Mouse (Mus musculus) limb, embryonic 15.5 days (tissue): ENCODE measurements at regions not wholly inside any gene's neighbourhood (a gene's known extent, or its start where the extent isn't known, plus 50 kb on each side); places are given as distances from the start of the nearest gene placed in this dataset.

Experiments used
- ATAC-seq: fragments of 200-750 bp; cut with Nextera tagmentation; 2 replicates; pipeline ENCODE4 v1.8.0; 2017; ENCODE audit warnings: low read depth, moderate TSS enrichment; ENCODE audit not compliant: insufficient number of reproducible peaks, low FRiP score, low TSS enrichment
- H3K27ac ChIP-seq: fragments of 300-500 bp; sonication (generic); 2 replicates; pipeline ENCODE4 v1.5.1; 2015; ENCODE audit warnings: moderate library complexity, mild to moderate bottlenecking, inconsistent platforms
- H3K27me3 ChIP-seq: fragments of 300-500 bp; sonication (generic); 2 replicates; pipeline ENCODE4 v1.6.1; 2015; ENCODE audit warnings: inconsistent platforms
- H3K36me3 ChIP-seq: fragments of 300-500 bp; sonication (generic); 2 replicates; pipeline ENCODE4 v1.6.1; 2015; ENCODE audit warnings: inconsistent platforms
- H3K4me1 ChIP-seq: fragments of 300-500 bp; sonication (generic); 2 replicates; pipeline ENCODE4 v1.6.1; 2015; ENCODE audit warnings: inconsistent platforms
- H3K4me2 ChIP-seq: fragments of 300-500 bp; sonication (generic); 2 replicates; pipeline ENCODE4 v1.6.1; 2015; ENCODE audit warnings: mild to moderate bottlenecking, inconsistent platforms
- H3K4me3 ChIP-seq: fragments of 300-500 bp; sonication (generic); 2 replicates; pipeline ENCODE4 v1.5.1; 2015; ENCODE audit warnings: mild to moderate bottlenecking, inconsistent platforms
- H3K9ac ChIP-seq: fragments of 300-500 bp; sonication (generic); 2 replicates; pipeline ENCODE4 v1.6.1; 2015; ENCODE audit warnings: inconsistent platforms
- H3K9me3 ChIP-seq: fragments of 300-500 bp; sonication (generic); 2 replicates; pipeline ENCODE4 v1.6.1; 2016; ENCODE audit warnings: inconsistent platforms
- WGBS: fragments of 180-500 bp; shearing (Covaris S2); methylation state at CpG from one replicate; pipeline ENCODE4 v1.1.7; 2015; 5-methylcytosine and 5-hydroxymethylcytosine counted together

DNA sequence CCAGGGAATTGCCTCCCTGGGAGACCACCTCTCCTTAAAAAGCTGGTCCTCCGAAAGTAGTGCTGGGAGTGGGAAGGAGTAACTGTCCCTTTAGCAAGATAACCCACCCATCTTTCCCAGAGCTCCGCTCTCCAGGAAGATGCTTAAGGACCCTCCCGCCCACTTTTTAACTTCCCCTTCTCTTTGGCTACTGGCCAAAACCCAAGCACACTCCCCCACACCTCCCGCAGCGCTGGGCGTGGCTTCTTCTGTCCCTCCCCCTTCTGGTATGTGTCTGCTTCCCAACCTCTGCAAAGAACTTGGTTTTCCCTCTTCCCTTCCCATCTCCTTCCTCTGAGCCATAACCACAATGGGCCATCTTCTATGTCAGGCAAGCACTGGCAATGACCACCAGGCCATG lies 85.4 kb downstream of the Rpap3 start:
- no peak for ATAC-seq
- H3K9ac ChIP-seq = no peak overlapping the region
- H3K36me3 ChIP-seq = no peaks in the 10 kb centered on the region
- H3K27me3 ChIP-seq = no peaks in the 10 kb centered on the region
- H3K4me2 ChIP-seq = no peak overlapping the region
- no peak overlapping the region for H3K4me3 ChIP-seq
- WGBS = 65% methylated on average over 6 of the region's 6 CpGs
- no peaks in the 10 kb centered on the region for H3K4me1 ChIP-seq
- no peak overlapping the region for H3K27ac ChIP-seq
- no peaks in the 10 kb centered on the region for H3K9me3 ChIP-seq

DNA sequence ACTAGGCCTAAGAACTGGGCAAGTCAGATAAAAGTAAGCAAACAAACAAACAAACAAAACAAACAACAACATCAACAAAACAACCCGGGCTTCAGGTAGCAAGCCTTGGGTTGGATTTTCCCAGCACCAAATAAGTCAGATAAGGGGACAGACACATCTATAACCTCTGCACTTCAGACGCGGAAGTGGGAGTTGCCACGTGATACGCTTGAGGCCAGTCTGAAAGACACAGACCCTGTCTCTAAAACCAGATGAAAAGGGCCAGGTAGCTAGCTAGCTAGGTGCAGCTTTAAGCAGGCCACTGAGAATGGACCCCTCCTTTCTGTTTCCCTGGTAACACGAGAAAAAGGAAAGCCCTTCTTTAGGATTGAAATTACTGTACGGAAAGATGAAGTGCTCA lies 85.9 kb downstream of the Rpap3 start:
- ATAC-seq = no peak
- WGBS = 77% methylated on average over 7 of the region's 7 CpGs
- no peaks in the 10 kb centered on the region for H3K36me3 ChIP-seq

DNA sequence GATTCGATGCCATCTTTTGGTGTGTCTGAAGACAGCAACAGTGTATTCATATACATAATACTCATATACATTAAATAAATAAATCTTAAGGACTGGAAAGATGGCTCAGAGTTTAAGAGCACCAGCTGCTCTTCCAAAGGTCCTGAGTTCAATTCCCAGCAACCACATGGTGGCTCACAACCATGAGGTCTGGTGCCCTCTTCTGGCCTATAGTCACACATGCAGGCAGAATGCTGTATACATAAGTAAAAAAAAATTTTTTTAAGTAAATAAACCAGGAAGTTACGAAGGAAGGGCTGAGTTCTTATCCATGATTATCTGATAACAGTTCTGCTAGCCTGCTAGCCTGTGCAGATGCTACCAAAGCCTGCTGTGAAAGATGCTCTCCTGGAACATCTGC lies 93.3 kb downstream of the Rpap3 start:
- Histone ChIP-seq H3K4me2 (no peak overlapping the region), H3K27ac (no peak overlapping the region), H3K27me3 (no peaks in the 10 kb centered on the region; the same call in 1 of the 2 replicates), H3K9me3 (no peaks in the 10 kb centered on the region), H3K9ac (no peak overlapping the region), H3K36me3 (no peaks in the 10 kb centered on the region), H3K4me3 (no peak overlapping the region), H3K4me1 (no peaks in the 10 kb centered on the region)
- WGBS = 86% methylated on average over 2 of the region's 2 CpGs
- ATAC-seq = no peak

More for the DNA sequence above, 85.9 kb downstream of the Rpap3 start:
- Histone ChIP-seq H3K4me2 (no peak overlapping the region), H3K27me3 (no peaks in the 10 kb centered on the region), H3K27ac (no peak overlapping the region), H3K9ac (no peak overlapping the region), H3K4me1 (no peaks in the 10 kb centered on the region), H3K9me3 (no peaks in the 10 kb centered on the region), H3K4me3 (no peak overlapping the region)

DNA sequence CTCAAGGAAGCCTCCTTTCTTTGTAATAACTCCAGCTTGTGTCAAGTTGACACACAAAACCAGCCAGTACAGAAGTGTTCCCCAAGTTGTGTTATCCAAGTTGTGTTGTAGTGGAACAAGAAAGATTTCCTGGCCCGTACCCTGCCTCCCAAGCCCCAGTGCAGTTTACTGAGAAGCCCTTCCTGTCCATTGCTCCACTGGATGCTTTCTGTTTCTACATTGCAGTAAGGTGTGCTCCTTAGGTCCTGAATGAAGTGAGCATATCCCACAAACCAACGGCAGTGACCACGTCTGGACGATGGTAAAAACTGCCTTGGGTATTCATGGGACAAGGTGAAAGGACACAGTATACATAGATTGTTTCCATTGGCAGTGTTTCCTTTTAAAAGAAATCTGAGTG lies 94.9 kb downstream of the Rpap3 start:
- H3K4me3 ChIP-seq = no peak overlapping the region
- no peak overlapping the region for H3K27ac ChIP-seq
- H3K36me3 ChIP-seq = no peaks in the 10 kb centered on the region
- WGBS = 81% methylated on average over 4 of the region's 4 CpGs
- no peak overlapping the region for H3K4me2 ChIP-seq
- H3K27me3 ChIP-seq = no peaks in the 10 kb centered on the region; the same call in 1 of the 2 replicates
- ATAC-seq = no peak
- no peak overlapping the region for H3K9ac ChIP-seq
- no peaks in the 10 kb centered on the region for H3K9me3 ChIP-seq
- H3K4me1 ChIP-seq = peaks cover 9% of the 10 kb centered on the region

DNA sequence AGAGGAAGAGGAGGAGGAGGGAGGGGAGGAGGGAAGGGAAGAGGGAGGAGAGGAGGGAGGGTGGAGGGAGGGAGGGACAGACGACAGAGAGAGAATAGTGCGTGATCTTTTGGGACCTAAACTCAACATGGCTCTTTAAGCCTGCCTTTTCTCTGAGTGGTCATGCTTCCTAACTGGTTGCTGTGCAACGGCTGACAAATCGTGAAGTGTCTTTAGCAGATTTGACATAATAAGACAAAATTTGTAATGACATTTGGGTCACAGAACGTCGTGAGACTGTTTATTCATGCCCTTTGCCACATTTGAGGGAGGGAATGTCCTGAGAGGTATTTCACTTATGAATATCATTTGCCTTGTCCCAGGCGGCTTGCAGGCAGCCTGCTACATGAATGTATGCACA lies 96.1 kb downstream of the Rpap3 start:
- H3K4me3 ChIP-seq = no peak overlapping the region
- WGBS = 78% methylated on average over 7 of the region's 7 CpGs
- peaks cover 9% of the 10 kb centered on the region for H3K4me1 ChIP-seq
- no peak overlapping the region for H3K9ac ChIP-seq
- no peak for ATAC-seq
- H3K9me3 ChIP-seq = no peaks in the 10 kb centered on the region
- no peak overlapping the region for H3K4me2 ChIP-seq
- no peaks in the 10 kb centered on the region for H3K36me3 ChIP-seq
- H3K27me3 ChIP-seq = no peaks in the 10 kb centered on the region; the same call in 1 of the 2 replicates
- H3K27ac ChIP-seq = no peak overlapping the region

DNA sequence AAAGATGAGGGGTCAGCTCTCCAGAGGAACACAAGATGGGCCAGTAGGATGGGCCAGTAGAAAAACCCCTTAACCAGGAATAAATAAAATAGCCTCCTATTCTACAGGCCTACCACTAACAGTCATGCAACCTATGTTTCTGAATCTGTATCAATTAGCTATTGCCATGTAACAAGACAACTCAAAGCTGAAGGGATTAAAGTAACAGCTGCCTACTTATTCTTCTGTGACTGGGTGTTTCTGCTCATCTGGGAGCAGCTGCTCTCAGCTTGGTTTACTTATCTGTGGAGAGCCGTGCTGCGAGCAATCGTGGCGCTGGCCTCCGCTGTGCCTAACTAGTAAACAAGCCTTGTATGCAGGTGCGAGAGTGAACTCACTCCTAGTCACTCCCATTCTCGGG lies 97.0 kb downstream of the Rpap3 start:
- Histone ChIP-seq H3K9ac (no peak overlapping the region), H3K4me1 (peaks cover 9% of the 10 kb centered on the region), H3K36me3 (no peaks in the 10 kb centered on the region), H3K4me3 (no peak overlapping the region), H3K9me3 (no peaks in the 10 kb centered on the region), H3K4me2 (no peak overlapping the region), H3K27me3 (no peaks in the 10 kb centered on the region; the same call in 1 of the 2 replicates), H3K27ac (no peak overlapping the region)
- WGBS = 83% methylated on average over 7 of the region's 7 CpGs
- ATAC-seq = no peak

DNA sequence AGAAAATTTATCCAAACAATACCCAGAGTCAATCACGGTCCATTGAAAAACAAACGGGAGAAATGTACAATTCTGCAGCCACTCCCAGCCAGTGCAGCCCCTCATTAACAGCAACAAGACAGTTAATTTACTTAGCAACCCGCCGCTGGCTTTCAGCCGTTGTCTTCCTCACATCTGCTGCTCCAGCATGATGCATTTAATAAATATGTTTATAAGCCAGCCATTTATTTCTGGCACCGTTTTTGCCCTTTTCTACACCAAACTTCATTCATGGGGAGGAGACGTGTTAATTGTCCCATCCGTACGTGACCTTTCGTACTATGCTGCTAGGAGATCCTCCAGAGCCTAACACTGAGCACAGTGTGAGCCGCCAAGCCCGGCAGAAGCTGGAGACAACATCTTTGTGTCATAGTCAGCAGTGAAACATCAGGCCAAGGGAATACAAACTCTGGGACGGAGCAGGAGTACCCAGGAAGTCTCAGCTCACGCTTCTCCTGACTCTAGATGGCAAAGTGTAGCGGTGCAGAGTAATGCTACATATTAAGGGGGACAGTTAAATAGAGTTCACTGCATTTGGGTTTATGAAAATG lies 97.9 kb downstream of the Rpap3 start:
- Histone ChIP-seq H3K27ac (no peak overlapping the region), H3K36me3 (no peaks in the 10 kb centered on the region), H3K27me3 (no peaks in the 10 kb centered on the region; the same call in 1 of the 2 replicates), H3K9ac (no peak overlapping the region), H3K4me2 (no peak overlapping the region), H3K4me1 (peaks cover 9% of the 10 kb centered on the region), H3K9me3 (no peaks in the 10 kb centered on the region), H3K4me3 (no peak overlapping the region)
- ATAC-seq = no peak
- 74% methylated on average over 15 of the region's 15 CpGs for WGBS

DNA sequence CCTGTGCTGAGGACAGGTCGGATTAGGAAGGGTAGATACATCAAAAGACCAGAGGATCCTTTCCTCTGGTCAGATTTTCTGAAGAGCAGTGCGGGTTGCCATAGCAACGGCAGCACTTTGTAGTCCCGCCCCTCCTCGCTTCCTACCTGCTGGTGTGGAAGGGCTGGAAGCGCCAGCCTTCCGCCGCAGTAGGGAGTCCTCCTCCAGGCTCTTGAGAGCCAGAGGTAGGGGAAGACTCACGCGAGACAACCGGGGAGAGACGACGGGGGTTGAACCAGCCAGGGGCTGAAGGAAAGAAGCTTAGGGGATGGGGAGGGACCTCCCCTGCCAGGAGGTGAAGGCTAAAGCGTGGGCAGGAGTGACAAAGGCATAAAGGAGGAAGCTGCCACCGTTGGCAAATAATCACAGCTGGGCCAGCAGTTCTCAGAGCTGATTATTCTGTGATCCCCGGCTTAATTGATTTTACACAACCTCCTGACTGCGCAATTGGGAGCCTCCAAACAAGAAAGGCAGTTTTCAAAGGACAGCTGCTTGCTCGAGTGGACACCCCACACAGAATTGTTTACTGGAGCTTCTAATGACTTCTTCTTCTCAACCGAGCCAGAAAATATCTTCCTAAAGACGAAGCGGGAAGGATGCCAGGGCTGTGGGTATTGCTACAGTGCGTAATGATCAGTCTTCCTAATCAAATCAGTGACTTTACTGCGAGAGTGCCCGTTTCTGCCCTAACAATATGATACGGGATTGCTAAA lies 98.8 kb downstream of the Rpap3 start:
- Histone ChIP-seq H3K4me3 (peak overlapping the region; percentile 31), H3K4me2 (peak overlapping the region; percentile 58), H3K27me3 (no peaks in the 10 kb centered on the region; the same call in 1 of the 2 replicates), H3K9ac (no peak overlapping the region), H3K36me3 (no peaks in the 10 kb centered on the region), H3K9me3 (no peaks in the 10 kb centered on the region), H3K27ac (no peak overlapping the region), H3K4me1 (peaks cover 9% of the 10 kb centered on the region)
- ATAC-seq = no peak
- WGBS = 14% methylated on average over 25 of the region's 25 CpGs

DNA sequence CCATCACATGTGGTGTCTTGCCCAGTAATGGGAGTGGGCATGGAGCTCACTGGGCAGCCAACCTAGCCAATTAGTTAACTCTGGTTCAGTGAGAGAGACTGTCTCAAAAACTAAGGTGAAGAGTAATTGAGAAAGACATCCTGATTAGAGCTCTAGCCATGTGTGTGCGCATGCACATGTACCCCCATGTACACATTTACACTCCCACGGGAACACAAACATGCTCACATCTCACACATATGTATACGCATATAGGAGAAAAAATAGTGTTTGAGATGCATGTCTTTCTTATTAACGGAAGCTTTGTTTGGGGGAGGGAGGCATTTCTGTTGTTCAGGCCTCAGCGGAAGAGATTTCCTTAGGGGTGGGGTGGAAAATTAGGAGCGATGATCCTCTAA lies 99.4 kb downstream of the Rpap3 start:
- Histone ChIP-seq H3K27ac (no peak overlapping the region), H3K4me1 (peaks cover 9% of the 10 kb centered on the region), H3K9ac (no peak overlapping the region), H3K4me3 (peak overlapping the region; percentile 31), H3K27me3 (no peaks in the 10 kb centered on the region; the same call in 1 of the 2 replicates), H3K36me3 (no peaks in the 10 kb centered on the region), H3K9me3 (no peaks in the 10 kb centered on the region), H3K4me2 (peak overlapping the region; percentile 58)
- WGBS = 46% methylated on average over 6 of the region's 6 CpGs
- ATAC-seq = no peak

DNA sequence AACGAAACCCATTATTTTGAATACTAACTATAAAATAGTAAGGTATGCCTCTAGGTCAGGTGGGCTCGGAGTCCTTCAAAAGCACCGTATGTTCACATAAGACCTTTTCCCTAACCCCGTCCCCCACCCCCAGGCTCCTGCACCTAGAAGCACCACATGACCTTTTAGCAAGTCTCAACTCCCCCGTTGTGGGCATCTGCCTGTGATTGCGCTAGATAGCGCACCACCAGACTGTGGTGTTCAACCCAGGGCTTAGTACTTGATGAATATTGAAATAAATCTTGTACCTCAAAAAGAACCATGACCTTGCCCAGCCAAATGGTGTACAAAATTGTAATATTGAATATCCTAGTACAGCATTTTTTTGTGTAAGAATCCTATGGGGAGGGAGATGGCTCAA lies 99.8 kb downstream of the Rpap3 start:
- 86% methylated on average over 7 of the region's 7 CpGs for WGBS
- H3K9ac ChIP-seq = no peak overlapping the region
- H3K36me3 ChIP-seq = no peaks in the 10 kb centered on the region
- H3K4me2 ChIP-seq = no peak overlapping the region
- peaks cover 9% of the 10 kb centered on the region for H3K4me1 ChIP-seq
- no peak overlapping the region for H3K4me3 ChIP-seq
- H3K27ac ChIP-seq = no peak overlapping the region
- ATAC-seq = no peak
- no peaks in the 10 kb centered on the region for H3K9me3 ChIP-seq
- H3K27me3 ChIP-seq = no peaks in the 10 kb centered on the region; the same call in 1 of the 2 replicates

DNA sequence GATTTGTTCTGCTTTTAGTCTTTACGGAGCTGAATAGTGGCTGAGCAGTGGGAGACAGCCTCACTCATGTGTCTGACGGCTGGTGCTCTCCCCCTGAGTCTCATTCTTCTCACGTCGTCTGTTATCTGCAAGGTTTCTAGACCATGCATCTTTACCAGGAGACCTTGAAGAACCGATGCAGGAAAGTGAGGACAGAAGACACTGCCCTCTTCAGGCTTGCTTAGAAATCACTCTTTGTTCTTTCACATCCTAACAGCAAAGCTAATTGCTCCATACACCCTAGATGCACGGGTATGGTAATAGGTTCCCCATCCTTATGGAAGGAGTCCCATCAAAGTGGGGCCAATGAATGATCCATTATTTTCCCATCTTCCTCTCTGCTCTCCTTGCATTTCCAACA lies 102.1 kb downstream of the Rpap3 start:
- H3K9me3 ChIP-seq = no peaks in the 10 kb centered on the region
- no peaks in the 10 kb centered on the region for H3K36me3 ChIP-seq
- H3K4me2 ChIP-seq = no peak overlapping the region
- no peak for ATAC-seq
- no peaks in the 10 kb centered on the region; the same call in 1 of the 2 replicates for H3K27me3 ChIP-seq
- no peak overlapping the region for H3K4me3 ChIP-seq
- H3K27ac ChIP-seq = no peak overlapping the region
- H3K9ac ChIP-seq = no peak overlapping the region
- WGBS = 51% methylated on average over 6 of the region's 6 CpGs
- peaks cover 9% of the 10 kb centered on the region for H3K4me1 ChIP-seq

DNA sequence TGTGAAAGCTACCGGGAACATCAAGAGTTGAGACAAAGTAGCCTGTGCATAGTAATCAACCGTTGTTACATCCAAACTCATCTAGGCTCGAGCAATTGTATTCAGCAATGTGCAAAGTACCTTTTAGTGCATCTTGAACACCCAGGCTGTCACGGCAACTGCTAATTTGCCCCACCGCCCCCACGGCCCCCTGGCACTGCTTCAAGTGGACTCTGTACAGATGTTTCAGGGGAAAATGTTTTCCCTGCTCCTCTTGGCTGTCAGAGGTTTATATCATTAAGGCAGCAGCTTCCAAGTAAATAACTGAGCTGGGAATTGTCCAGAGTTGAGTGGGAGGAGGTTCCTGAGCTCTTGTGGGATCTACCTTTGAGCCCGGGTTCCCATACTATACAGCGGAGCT lies 107.4 kb downstream of the Rpap3 start:
- Histone ChIP-seq H3K4me3 (no peak overlapping the region), H3K9me3 (no peaks in the 10 kb centered on the region), H3K27me3 (no peaks in the 10 kb centered on the region), H3K4me2 (no peak overlapping the region), H3K9ac (no peak overlapping the region), H3K27ac (no peak overlapping the region), H3K4me1 (no peaks in the 10 kb centered on the region), H3K36me3 (no peaks in the 10 kb centered on the region)
- WGBS = 74% methylated on average over 8 of the region's 8 CpGs
- ATAC-seq = no peak
